Mouse (Mus musculus) ES-E14 (cell line): ENCODE measurements around the gene Mat2b. TPM values are rescaled to one million over a fixed set of nuclear protein-coding genes. Genes with fewer than 3 reads are reported as not detected.

Experiments used
- DNase-seq: peaks from one replicate; pipeline ENCODE4 v3.0.0-alpha.2; 2013; ENCODE audit warnings: low read depth, low spot score
- H3K27ac ChIP-seq: 2 replicates; pipeline ENCODE4 v1.5.1; 2012; ENCODE audit warnings: low read depth, mild to moderate bottlenecking, low read length, moderate library complexity, mixed read lengths; ENCODE audit not compliant: poor library complexity, insufficient read depth, severe bottlenecking
- H3K36me3 ChIP-seq: 2 replicates; pipeline ENCODE4 v1.6.1; 2012; ENCODE audit warnings: mild to moderate bottlenecking, low read length, moderate library complexity, mixed read lengths; ENCODE audit not compliant: control insufficient read depth, poor library complexity, insufficient read depth, severe bottlenecking
- H3K4me1 ChIP-seq, 2 experiments: fragments of 150-350 bp in 1 of 2; sonication (generic) in 1 of 2; 2 replicates each; pipeline ENCODE4 v1.6.1; 2012; ENCODE audit warnings: low read length in 2 of 2, mild to moderate bottlenecking in 1 of 2, mixed read lengths in 1 of 2; ENCODE audit not compliant: control insufficient read depth in 2 of 2, insufficient read depth in 2 of 2, poor library complexity in 1 of 2
- H3K4me3 ChIP-seq, 2 experiments: fragments of 150-350 bp in 1 of 2; sonication (generic) in 1 of 2; 2 replicates each; pipeline ENCODE4 v1.5.1; 2012; ENCODE audit warnings: low read length in 2 of 2, low read depth in 1 of 2, mild to moderate bottlenecking in 1 of 2, mixed read lengths in 1 of 2; ENCODE audit not compliant: insufficient read depth in 1 of 2, poor library complexity in 1 of 2, severe bottlenecking in 1 of 2
- H3K9ac ChIP-seq: 2 replicates; pipeline ENCODE4 v1.6.1; 2012; ENCODE audit warnings: low read depth, mild to moderate bottlenecking, low read length, mixed read lengths; ENCODE audit not compliant: poor library complexity, insufficient read depth, severe bottlenecking
- H3K9me3 ChIP-seq: fragments of 150-350 bp; sonication (generic); 2 replicates; pipeline ENCODE4 v1.6.1; 2012; ENCODE audit warnings: low read depth, mild to moderate bottlenecking, low read length; ENCODE audit not compliant: control insufficient read depth, insufficient read depth
- CHD2 ChIP-seq: IDR thresholded peaks from 2 replicates; pipeline ENCODE4 v1.6.1; 2014; ENCODE audit warnings: mild to moderate bottlenecking, low read depth, low read length, inconsistent platforms
- HCFC1 ChIP-seq: IDR thresholded peaks from 2 replicates; pipeline ENCODE4 v1.6.1; 2012; ENCODE audit warnings: low read length, inconsistent platforms, borderline replicate concordance; ENCODE audit not compliant: insufficient read depth
- MAFK ChIP-seq: IDR thresholded peaks from 2 replicates; pipeline ENCODE4 v1.6.1; 2014; ENCODE audit warnings: mild to moderate bottlenecking, low read depth, low read length, inconsistent platforms; ENCODE audit not compliant: insufficient read depth
- ZC3H11A ChIP-seq: IDR thresholded peaks from 2 replicates; pipeline ENCODE4 v1.6.1; 2012; ENCODE audit warnings: low read depth, mild to moderate bottlenecking, inconsistent platforms, low read length, borderline replicate concordance
- ZNF384 ChIP-seq: IDR thresholded peaks from 2 replicates; pipeline ENCODE4 v1.6.1; 2012; ENCODE audit warnings: low read depth, low read length, inconsistent platforms
- in situ Hi-C, 2 experiments: fragments of 600-800 bp; cut with MboI; formaldehyde crosslinking; loops; one replicate each; pipeline ENCODE4 v1.15.1; 2025; ENCODE audit warnings: low sequenced_read_pairs in 2 of 2, inconsistent platforms in 1 of 2; ENCODE audit not compliant: unreplicated experiment in 2 of 2
- total RNA-seq: library from RNA; depleted of rRNA; stranded (reverse); fragments of 300-350 nt; gene quantifications from 2 replicates; pipeline ENCODE4 v1.2.3, GENCODE M21; 2012

Mat2b gene
- total RNA-seq, 1 experiment: 81.1 TPM

GRCm38 (mm10) chr11:40693366-40693951 is 1.5 kb downstream of the Mat2b start:
- DNase-seq: peak; percentile 20
- peaks cover 5% of the 10 kb centered on the region; the same call in 1 of the 2 replicates for H3K36me3 ChIP-seq
- in situ Hi-C loops: no loop called here
- H3K4me3 ChIP-seq: peak overlapping the region; percentile 89 to 93
- peak overlapping the region; percentile 98 for H3K27ac ChIP-seq
- H3K9me3 ChIP-seq: no peaks in the 10 kb centered on the region
- peak overlapping the region; percentile 72 for H3K9ac ChIP-seq
- peaks cover 2 to 10% of the 10 kb centered on the region in 2 experiments; a peak in 2 of 4 replicates for H3K4me1 ChIP-seq
- no peak for TF ChIP-seq MAFK
- TF ChIP-seq ZC3H11A: no peak
- TF ChIP-seq CHD2: no peak
- TF ChIP-seq HCFC1: no peak
- no peak for TF ChIP-seq ZNF384

GRCm38 (mm10) chr11:40692511-40693365 is 2.3 kb downstream of the Mat2b start:
- H3K9me3 ChIP-seq: no peaks in the 10 kb centered on the region
- peak overlapping the region; percentile 98; the same call in 1 of the 2 replicates for H3K27ac ChIP-seq
- H3K4me1 ChIP-seq: peaks cover 2 to 10% of the 10 kb centered on the region in 2 experiments; a peak in 2 of 4 replicates
- in situ Hi-C loops: no loop called here
- TF ChIP-seq ZNF384 (no peak), CHD2 (no peak), ZC3H11A (no peak), HCFC1 (0 out of 2 replicates have a peak, but pooled peaks have one; percentile 22)
- DNase-seq: peak; percentile 88
- H3K4me3 ChIP-seq: peak overlapping the region; percentile 89 to 93
- H3K9ac ChIP-seq: peak overlapping the region; percentile 74
- peaks cover 7% of the 10 kb centered on the region for H3K36me3 ChIP-seq

GRCm38 (mm10) chr11:40692101-40692509 is 2.9 kb downstream of the Mat2b start:
- Histone ChIP-seq H3K4me3 (peak overlapping the region; percentile 89 to 93), H3K36me3 (peaks cover 10% of the 10 kb centered on the region), H3K9me3 (no peaks in the 10 kb centered on the region), H3K4me1 (peaks cover 2 to 10% of the 10 kb centered on the region in 2 experiments; a peak in 2 of 4 replicates), H3K9ac (peak overlapping the region; percentile 74), H3K27ac (peak overlapping the region; percentile 65; the same call in 1 of the 2 replicates)
- no peak for TF ChIP-seq ZNF384
- TF ChIP-seq HCFC1: no peak
- TF ChIP-seq ZC3H11A: no peak
- no peak for TF ChIP-seq MAFK
- TF ChIP-seq CHD2: no peak
- DNase-seq: peak; percentile 25
- in situ Hi-C loops: no loop called here

- Histone ChIP-seq H3K4me1 (peaks cover 2 to 10% of the 10 kb centered on the region in 2 experiments; a peak in 2 of 4 replicates), H3K36me3 (peaks cover 15% of the 10 kb centered on the region), H3K27ac (no peak overlapping the region), H3K9me3 (no peaks in the 10 kb centered on the region), H3K9ac (no peak overlapping the region), H3K4me3 (0 out of 4 replicates have a peak overlapping the region, but pooled peaks of 1 of the 2 experiments have one; percentile 93)
- in situ Hi-C loops: no loop called here
- no peak for DNase-seq
- no peak for TF ChIP-seq ZNF384
- TF ChIP-seq ZC3H11A: no peak
- TF ChIP-seq CHD2: no peak
- TF ChIP-seq MAFK: no peak
Measured at GRCm38 (mm10) chr11:40690444-40691127, 4.4 kb downstream of the Mat2b start.
